Mouse (Mus musculus) hindbrain, embryonic 13.5 days (tissue): Measurements from ENCODE around the gene Hivep1. TPM values are rescaled to one million over a fixed set of nuclear protein-coding genes. Genes with fewer than 3 reads are reported as not detected.

ENCODE experiments used
- ATAC-seq: fragments of 200-750 bp; cut with Nextera tagmentation; 2 replicates; pipeline ENCODE4 v1.8.0; 2017; ENCODE audit warnings: moderate TSS enrichment; ENCODE audit not compliant: low FRiP score
- H3K27ac ChIP-seq: fragments of 300-500 bp; sonication (generic); 2 replicates; pipeline ENCODE4 v1.5.1; 2015; ENCODE audit warnings: inconsistent platforms, mild to moderate bottlenecking, moderate library complexity
- H3K27me3 ChIP-seq: fragments of 300-500 bp; sonication (generic); 2 replicates; pipeline ENCODE4 v1.6.1; 2015; ENCODE audit warnings: mild to moderate bottlenecking, inconsistent platforms
- H3K36me3 ChIP-seq: fragments of 300-500 bp; sonication (generic); 2 replicates; pipeline ENCODE4 v1.6.1; 2015; ENCODE audit warnings: mild to moderate bottlenecking, inconsistent platforms
- H3K4me1 ChIP-seq: fragments of 300-500 bp; sonication (generic); replicated peaks from 2 replicates; pipeline ENCODE4 v1.6.1; 2015; ENCODE audit warnings: inconsistent platforms
- H3K4me2 ChIP-seq: fragments of 300-500 bp; sonication (generic); 2 replicates; pipeline ENCODE4 v1.6.1; 2015; ENCODE audit warnings: inconsistent platforms, mild to moderate bottlenecking, moderate library complexity
- H3K4me3 ChIP-seq: fragments of 300-500 bp; sonication (generic); 2 replicates; pipeline ENCODE4 v1.5.1; 2015; ENCODE audit warnings: mild to moderate bottlenecking, inconsistent platforms
- H3K9ac ChIP-seq: fragments of 300-500 bp; sonication (generic); 2 replicates; pipeline ENCODE4 v1.6.1; 2015; ENCODE audit warnings: mild to moderate bottlenecking, inconsistent platforms
- H3K9me3 ChIP-seq: fragments of 300-500 bp; sonication (generic); 2 replicates; pipeline ENCODE4 v1.6.1; 2016; ENCODE audit warnings: inconsistent platforms
- WGBS: fragments of 180-500 bp; shearing (Covaris S2); methylation state at CpG from one replicate; pipeline ENCODE4 v1.1.7; 2015; 5-methylcytosine and 5-hydroxymethylcytosine counted together
- polyA plus RNA-seq: library from polyadenylated mRNA; unstranded; fragments of >200 nt; fragmentation: Nextera tagmentation; extraction: Ambion mirVana; gene quantifications from 2 replicates; pipeline ENCODE4 v1.2.1, GENCODE M21; 2015

Gene Hivep1
- polyA plus RNA-seq, 1 experiment from 2014 or later: 21.1 TPM

DNA sequence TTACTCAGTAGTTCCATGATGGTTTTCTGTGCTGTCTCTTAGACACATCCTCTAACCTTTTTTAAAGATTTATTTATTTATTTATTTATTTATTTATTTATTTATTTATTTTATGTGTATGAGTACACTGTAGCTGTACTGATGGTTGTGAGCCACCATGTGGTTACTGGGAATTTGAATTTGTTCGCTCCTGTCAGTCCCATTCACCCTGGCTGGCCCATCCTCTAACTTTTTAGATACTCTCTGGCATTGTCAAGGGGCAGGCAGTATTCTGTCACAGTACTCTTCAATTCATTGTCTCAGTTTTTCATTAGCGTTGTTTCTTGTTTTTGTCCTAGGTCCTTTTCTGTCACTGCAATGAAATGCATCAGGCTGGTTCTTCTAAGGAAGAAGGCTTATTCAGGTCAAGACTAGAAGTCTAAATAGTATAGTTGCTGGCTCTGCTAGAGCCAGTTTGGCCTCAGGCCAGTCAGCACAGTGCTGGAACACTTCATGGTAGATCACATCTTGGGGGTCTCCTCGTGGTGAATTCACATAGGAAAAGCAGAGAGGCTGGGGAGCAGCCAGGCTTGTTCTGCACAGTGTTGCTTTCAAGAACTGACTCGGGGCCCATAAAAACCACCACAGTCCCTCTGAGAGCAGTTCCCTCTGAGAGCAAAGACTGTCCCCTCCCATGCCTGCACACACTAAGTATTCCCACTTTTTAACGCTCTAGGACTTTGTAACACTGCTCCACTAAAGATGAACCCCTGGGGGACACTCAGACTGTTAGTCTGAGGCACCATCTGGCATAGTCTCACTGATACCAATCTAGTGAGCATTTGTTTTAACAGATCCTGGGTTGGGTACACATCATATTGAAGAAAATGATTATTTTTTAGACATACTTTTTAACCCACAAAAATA lies 70.2 kb downstream of the Hivep1 start:
- ATAC-seq: peak; percentile 43; the same call in 1 of the 2 replicates
- no peaks in the 10 kb centered on the region for H3K27me3 ChIP-seq
- H3K27ac ChIP-seq: peak overlapping the region; percentile 62; the same call in 1 of the 2 replicates
- no peak overlapping the region for H3K4me2 ChIP-seq
- no peak overlapping the region for H3K4me3 ChIP-seq
- no peaks in the 10 kb centered on the region for H3K9me3 ChIP-seq
- no peak overlapping the region for H3K9ac ChIP-seq
- 62% methylated on average over 5 of the region's 5 CpGs for whole genome bisulfite sequencing
- H3K4me1 ChIP-seq: peaks cover 17% of the 10 kb centered on the region
- peaks cover 7% of the 10 kb centered on the region; the same call in 1 of the 2 replicates for H3K36me3 ChIP-seq

- no peak overlapping the region for H3K27ac ChIP-seq
- WGBS: 76% methylated on average over 3 of the region's 3 CpGs
- ATAC-seq: no peak
- no peak overlapping the region for H3K4me3 ChIP-seq
- H3K4me1 ChIP-seq: peaks cover 18% of the 10 kb centered on the region
- no peak overlapping the region for H3K9ac ChIP-seq
- no peak overlapping the region for H3K4me2 ChIP-seq
- no peaks in the 10 kb centered on the region for H3K27me3 ChIP-seq
- H3K9me3 ChIP-seq: no peaks in the 10 kb centered on the region
- H3K36me3 ChIP-seq: 0 out of 2 replicates have a peak, but pooled peaks cover 4% of the 10 kb centered on the region
These were observed 92.8 kb downstream of the Hivep1 start for GRCm38 (mm10) chr13:42144627-42145026.

DNA sequence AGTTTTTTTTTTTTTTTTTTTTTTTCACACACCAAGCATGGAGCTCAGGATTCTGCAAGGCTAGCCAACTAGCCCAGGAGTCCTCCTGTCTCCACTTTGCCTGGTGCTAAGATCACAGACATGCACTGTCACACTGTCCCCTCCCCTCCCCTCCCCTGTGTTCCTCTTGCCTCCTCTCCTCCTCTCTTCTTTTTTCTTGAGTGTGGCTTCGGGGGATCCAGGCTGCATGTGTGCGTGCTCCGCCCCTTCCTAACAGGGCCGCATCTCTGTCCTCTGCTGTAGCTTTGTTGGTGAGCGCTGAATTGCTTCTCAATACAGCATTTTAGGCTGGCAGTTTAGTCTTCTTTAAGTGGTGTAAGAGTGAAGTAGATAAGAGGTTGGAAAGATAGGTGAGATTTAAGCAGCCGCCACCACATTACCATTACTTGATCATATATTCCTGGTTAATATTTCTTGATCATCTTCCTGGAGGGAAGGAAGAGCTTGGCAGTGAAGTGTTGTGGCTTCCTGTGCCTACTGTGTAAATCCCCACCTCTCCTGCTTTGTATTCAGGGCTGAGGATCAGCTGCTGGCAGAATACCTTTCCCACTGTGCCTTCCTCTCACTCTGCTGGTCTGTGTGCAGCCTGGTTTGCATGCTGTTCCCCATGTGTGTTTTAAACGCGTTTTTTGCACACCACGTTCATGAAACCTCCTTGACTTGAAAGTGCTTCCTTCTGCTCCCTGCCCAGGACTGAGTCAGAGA lies 97.7 kb downstream of the Hivep1 start:
- no peak overlapping the region for H3K4me3 ChIP-seq
- H3K27ac ChIP-seq: peak overlapping the region; percentile 81
- H3K36me3 ChIP-seq: peaks cover 3% of the 10 kb centered on the region
- no peaks in the 10 kb centered on the region for H3K27me3 ChIP-seq
- H3K9me3 ChIP-seq: no peaks in the 10 kb centered on the region
- peak; percentile 66; the same call in 1 of the 2 replicates for ATAC-seq
- peak overlapping the region; percentile 29; the same call in 1 of the 2 replicates for H3K4me2 ChIP-seq
- H3K4me1 ChIP-seq: peaks cover 31% of the 10 kb centered on the region
- 21% methylated on average over 9 of the region's 9 CpGs for WGBS
- peak overlapping the region; percentile 36 for H3K9ac ChIP-seq

DNA sequence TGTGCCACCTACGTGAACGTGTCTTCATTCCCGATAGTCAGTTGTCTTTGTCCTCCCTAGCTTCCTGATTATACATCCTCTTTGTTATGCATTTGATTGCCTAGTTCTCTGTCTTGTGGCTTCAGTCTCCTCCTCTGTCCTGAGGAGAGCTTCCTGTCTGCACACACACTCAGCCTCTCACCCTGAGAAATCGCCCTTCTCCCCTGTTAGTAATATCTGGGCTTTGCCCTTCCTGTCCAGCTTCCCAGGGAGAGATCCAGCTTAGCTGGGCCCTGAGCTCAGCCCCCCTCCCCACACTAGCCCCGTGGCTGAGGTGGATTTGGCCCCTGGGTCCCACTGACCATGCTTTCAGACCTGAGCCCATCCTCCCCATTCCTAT lies 98.2 kb downstream of the Hivep1 start:
- no peaks in the 10 kb centered on the region for H3K9me3 ChIP-seq
- H3K4me2 ChIP-seq: peak overlapping the region; percentile 29; the same call in 1 of the 2 replicates
- WGBS: 11% methylated on average over 5 of the region's 5 CpGs
- H3K4me1 ChIP-seq: peaks cover 31% of the 10 kb centered on the region
- peaks cover 8% of the 10 kb centered on the region for H3K36me3 ChIP-seq
- no peak overlapping the region for H3K4me3 ChIP-seq
- H3K27me3 ChIP-seq: no peaks in the 10 kb centered on the region
- peak overlapping the region; percentile 81 for H3K27ac ChIP-seq
- ATAC-seq: peak; percentile 44; the same call in 1 of the 2 replicates
- peak overlapping the region; percentile 36 for H3K9ac ChIP-seq

DNA sequence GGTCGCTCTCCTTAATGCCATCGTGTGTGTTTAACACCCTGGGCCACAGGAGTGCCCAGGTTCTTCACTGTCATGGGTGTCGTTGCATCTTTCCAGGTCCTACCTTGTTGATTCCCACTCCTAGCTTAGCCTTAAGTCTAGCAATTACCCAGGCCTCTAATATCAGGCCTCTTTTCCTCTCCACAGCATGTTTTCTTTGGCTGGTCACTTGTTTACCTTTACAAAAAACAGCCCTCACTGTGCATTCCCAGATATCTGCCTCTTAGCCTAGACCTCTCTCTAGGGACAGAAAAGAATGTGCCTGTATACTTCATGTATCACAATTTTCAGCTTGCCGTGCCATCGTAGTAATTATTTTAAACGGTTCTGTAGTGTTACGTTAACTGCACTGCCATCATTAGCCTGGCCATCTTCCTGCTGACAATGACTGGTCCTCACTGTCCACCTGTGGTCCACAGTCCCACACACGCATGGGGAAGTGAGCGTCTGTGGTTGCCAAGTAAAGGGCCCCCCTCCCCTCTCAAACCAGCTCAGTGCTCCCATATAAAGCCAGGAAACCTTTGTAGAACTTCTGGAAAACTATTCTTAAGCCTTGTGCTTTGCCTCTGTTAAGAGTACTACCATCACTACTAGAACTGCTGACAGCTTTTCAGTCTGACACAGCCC lies 98.8 kb downstream of the Hivep1 start:
- 67% methylated on average over 9 of the region's 9 CpGs for WGBS
- H3K9ac ChIP-seq: peak overlapping the region; percentile 36
- ATAC-seq: 0 out of 2 replicates have a peak, but pooled peaks have one; percentile 3

DNA sequence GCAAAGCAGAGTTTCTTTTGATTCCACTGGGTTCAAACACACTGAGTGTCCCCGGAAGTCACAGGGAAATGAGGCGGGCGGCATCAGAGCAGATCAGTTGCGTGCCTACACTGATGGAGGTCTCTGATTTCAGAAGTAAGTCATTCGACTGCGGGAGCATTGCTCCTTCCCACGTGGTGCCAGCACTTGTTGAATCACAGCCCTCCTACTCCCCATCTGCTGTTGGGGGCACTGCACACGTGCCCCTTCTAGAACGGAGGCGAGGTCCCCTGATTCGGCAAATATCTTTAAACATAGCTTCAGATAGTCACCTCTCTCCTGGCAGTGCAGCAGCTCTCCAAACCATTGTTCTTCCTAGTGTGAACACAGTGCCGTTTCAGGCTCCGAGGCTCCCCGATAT lies 106.4 kb downstream of the Hivep1 start:
- peaks cover 58% of the 10 kb centered on the region for H3K36me3 ChIP-seq
- WGBS: 95% methylated on average over 14 of the region's 14 CpGs

More for the DNA sequence above, 98.8 kb downstream of the Hivep1 start:
- H3K4me1 ChIP-seq: peaks cover 31% of the 10 kb centered on the region
- no peaks in the 10 kb centered on the region for H3K27me3 ChIP-seq
- H3K4me2 ChIP-seq: no peak overlapping the region
- H3K36me3 ChIP-seq: peaks cover 14% of the 10 kb centered on the region
- H3K9me3 ChIP-seq: no peaks in the 10 kb centered on the region
- peak overlapping the region; percentile 81 for H3K27ac ChIP-seq
- H3K4me3 ChIP-seq: no peak overlapping the region

DNA sequence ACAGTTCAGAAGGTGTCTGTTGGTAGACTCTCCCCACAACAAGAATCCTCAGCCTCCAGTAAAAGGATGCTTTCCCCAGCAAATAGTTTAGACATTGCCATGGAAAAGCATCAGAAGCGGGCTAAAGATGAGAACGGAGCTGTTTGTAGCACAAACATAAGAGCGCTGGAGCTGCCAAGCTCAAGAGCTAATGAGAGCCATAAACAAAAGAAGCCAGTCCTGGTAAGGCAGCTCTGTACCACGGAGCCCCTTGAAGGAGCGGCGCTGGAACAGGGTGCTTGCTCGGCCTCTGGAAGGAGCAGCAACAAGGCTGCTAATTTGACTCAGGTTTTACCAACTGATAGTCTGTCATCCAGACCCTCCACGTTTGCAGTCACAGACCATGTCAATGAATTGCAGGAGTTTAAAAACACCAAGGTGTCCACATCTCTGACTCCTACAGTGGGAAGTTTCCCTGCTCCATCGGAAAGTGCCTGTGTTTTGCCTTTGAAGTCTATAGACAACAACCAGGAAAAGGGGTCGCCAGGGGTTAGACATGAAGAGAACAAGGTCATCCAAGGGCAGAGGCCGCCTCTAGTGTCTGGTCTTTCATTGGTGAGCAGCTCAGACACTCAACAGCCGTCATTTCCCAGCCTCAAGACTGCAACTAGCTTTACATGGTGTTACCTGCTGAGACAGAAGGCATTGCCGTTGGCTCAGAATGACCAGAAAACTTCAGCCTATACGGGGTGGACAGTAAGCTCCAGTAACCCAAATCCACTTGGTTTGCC lies 107.8 kb downstream of the Hivep1 start:
- WGBS: 70% methylated on average over 14 of the region's 14 CpGs

More for the DNA sequence above, 106.4 kb downstream of the Hivep1 start:
- H3K27me3 ChIP-seq: no peaks in the 10 kb centered on the region
- no peak overlapping the region for H3K4me3 ChIP-seq
- H3K4me2 ChIP-seq: no peak overlapping the region
- H3K27ac ChIP-seq: no peak overlapping the region
- no peak overlapping the region for H3K9ac ChIP-seq
- no peak for ATAC-seq
- H3K9me3 ChIP-seq: no peaks in the 10 kb centered on the region
- 0 out of 2 replicates have a peak, but pooled peaks cover 3% of the 10 kb centered on the region for H3K4me1 ChIP-seq

GRCm38 (mm10) chr13:42170802-42171201 lies 119.0 kb downstream of the Hivep1 start:
- H3K4me2 ChIP-seq: no peak overlapping the region
- 97% methylated on average over 1 of the region's 1 CpGs for WGBS
- H3K4me3 ChIP-seq: no peak overlapping the region
- H3K4me1 ChIP-seq: 0 out of 2 replicates have a peak, but pooled peaks cover 2% of the 10 kb centered on the region
- no peaks in the 10 kb centered on the region for H3K27me3 ChIP-seq
- ATAC-seq: no peak
- no peak overlapping the region for H3K27ac ChIP-seq
- no peak overlapping the region for H3K9ac ChIP-seq
- no peaks in the 10 kb centered on the region for H3K9me3 ChIP-seq
- peaks cover 35% of the 10 kb centered on the region for H3K36me3 ChIP-seq

More for the DNA sequence above, 107.8 kb downstream of the Hivep1 start:
- H3K9ac ChIP-seq: no peak overlapping the region
- no peaks in the 10 kb centered on the region for H3K27me3 ChIP-seq
- H3K27ac ChIP-seq: no peak overlapping the region; the same call in 1 of the 2 replicates
- H3K9me3 ChIP-seq: no peaks in the 10 kb centered on the region
- H3K36me3 ChIP-seq: peaks cover 54% of the 10 kb centered on the region
- H3K4me3 ChIP-seq: no peak overlapping the region
- no peak overlapping the region for H3K4me2 ChIP-seq
- H3K4me1 ChIP-seq: 0 out of 2 replicates have a peak, but pooled peaks cover 3% of the 10 kb centered on the region
- ATAC-seq: no peak

- Histone ChIP-seq H3K9me3 (no peaks in the 10 kb centered on the region), H3K9ac (no peak overlapping the region), H3K4me2 (no peak overlapping the region), H3K27me3 (no peaks in the 10 kb centered on the region), H3K4me3 (no peak overlapping the region), H3K36me3 (peaks cover 36% of the 10 kb centered on the region), H3K27ac (0 out of 2 replicates have a peak overlapping the region, but pooled peaks have one; percentile 18), H3K4me1 (0 out of 2 replicates have a peak, but pooled peaks cover 2% of the 10 kb centered on the region)
- WGBS: 42% methylated on average over 3 of the region's 3 CpGs
- no peak for ATAC-seq
These were observed 123.1 kb downstream of the Hivep1 start for GRCm38 (mm10) chr13:42174827-42175420.

GRCm38 (mm10) chr13:42182635-42183034 lies 130.8 kb downstream of the Hivep1 start:
- Histone ChIP-seq H3K36me3 (peaks cover 39% of the 10 kb centered on the region), H3K9me3 (no peaks in the 10 kb centered on the region), H3K9ac (no peak overlapping the region), H3K4me2 (no peak overlapping the region), H3K4me1 (no peaks in the 10 kb centered on the region), H3K27me3 (no peaks in the 10 kb centered on the region), H3K4me3 (no peak overlapping the region), H3K27ac (no peak overlapping the region)
- 89% methylated on average over 5 of the region's 5 CpGs for WGBS
- ATAC-seq: no peak

DNA sequence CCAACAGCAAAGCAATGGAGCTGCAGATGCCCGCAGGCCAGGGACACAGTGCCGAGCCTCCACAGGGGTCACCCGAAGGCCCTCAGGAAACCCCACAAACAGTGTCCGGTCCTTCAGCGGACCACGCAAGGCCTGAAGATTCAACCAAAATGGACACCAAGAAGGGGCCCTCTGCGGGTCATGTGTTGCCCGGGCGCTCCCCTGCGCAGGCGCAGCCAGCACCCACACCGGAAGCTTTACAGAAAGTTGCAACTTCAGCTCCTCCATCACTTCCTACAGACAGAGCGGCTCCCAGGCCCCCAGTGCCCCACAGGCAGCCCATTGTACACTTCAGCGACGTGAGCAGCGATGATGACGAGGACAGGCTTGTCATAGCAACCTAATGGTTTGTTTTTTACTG lies 132.3 kb downstream of the Hivep1 start:
- Histone ChIP-seq H3K9me3 (no peaks in the 10 kb centered on the region), H3K36me3 (peaks cover 31% of the 10 kb centered on the region), H3K4me1 (no peaks in the 10 kb centered on the region), H3K4me3 (no peak overlapping the region), H3K9ac (no peak overlapping the region), H3K27ac (no peak overlapping the region), H3K4me2 (no peak overlapping the region), H3K27me3 (no peaks in the 10 kb centered on the region)
- ATAC-seq: no peak
- WGBS: 94% methylated on average over 17 of the region's 17 CpGs
